Mouse (Mus musculus) limb, embryonic 12.5 days (tissue): ENCODE results near the gene Gm20388. TPM values are rescaled to one million over a fixed set of nuclear protein-coding genes. Genes with fewer than 3 reads are reported as not detected.

ENCODE experiments used
- ATAC-seq: fragments of 200-750 bp; cut with Nextera tagmentation; 2 replicates; pipeline ENCODE4 v1.8.0; 2017; ENCODE audit warnings: low read depth, moderate TSS enrichment; ENCODE audit not compliant: insufficient number of reproducible peaks, insufficient read depth, low FRiP score, low TSS enrichment
- H3K27ac ChIP-seq: fragments of 300-500 bp; sonication (generic); 2 replicates; pipeline ENCODE4 v1.5.1; 2016; ENCODE audit warnings: mild to moderate bottlenecking, moderate library complexity
- H3K27me3 ChIP-seq: fragments of 300-500 bp; sonication (generic); 2 replicates; pipeline ENCODE4 v1.6.1; 2016; ENCODE audit warnings: mild to moderate bottlenecking, moderate library complexity
- H3K36me3 ChIP-seq: fragments of 300-500 bp; sonication (generic); 2 replicates; pipeline ENCODE4 v1.6.1; 2016; ENCODE audit warnings: mild to moderate bottlenecking, moderate library complexity
- H3K4me1 ChIP-seq: fragments of 300-500 bp; sonication (generic); replicated peaks from 2 replicates; pipeline ENCODE4 v1.6.1; 2016
- H3K4me2 ChIP-seq: fragments of 300-500 bp; sonication (generic); 2 replicates; pipeline ENCODE4 v1.6.1; 2016; ENCODE audit warnings: mild to moderate bottlenecking, moderate library complexity
- H3K4me3 ChIP-seq: fragments of 300-500 bp; sonication (generic); replicated peaks from 2 replicates; pipeline ENCODE4 v1.5.1; 2016; ENCODE audit warnings: mild to moderate bottlenecking
- H3K9ac ChIP-seq: fragments of 300-500 bp; sonication (generic); replicated peaks from 2 replicates; pipeline ENCODE4 v1.6.1; 2016; ENCODE audit warnings: mild to moderate bottlenecking, moderate library complexity
- H3K9me3 ChIP-seq: fragments of 300-500 bp; sonication (generic); 2 replicates; pipeline ENCODE4 v1.6.1; 2016; ENCODE audit warnings: mild to moderate bottlenecking, moderate library complexity
- WGBS: fragments of 180-500 bp; shearing (Covaris S2); methylation state at CpG from one replicate; pipeline ENCODE4 v1.1.7; 2016; 5-methylcytosine and 5-hydroxymethylcytosine counted together
- polyA plus RNA-seq: library from polyadenylated mRNA; unstranded; fragments of >200 nt; fragmentation: Nextera tagmentation; extraction: Ambion mirVana; gene quantifications from 2 replicates; pipeline ENCODE4 v1.2.1, GENCODE M21; 2016

Gene Gm20388
- polyA plus RNA-seq, 1 experiment from 2014 or later = not detected

- H3K4me3 ChIP-seq = no peak overlapping the region
- H3K9ac ChIP-seq = no peak overlapping the region
- ATAC-seq = no peak
- peaks cover 40% of the 10 kb centered on the region for H3K36me3 ChIP-seq
- no peak overlapping the region for H3K27ac ChIP-seq
- H3K4me2 ChIP-seq = no peak overlapping the region
- no peaks in the 10 kb centered on the region for H3K9me3 ChIP-seq
- peaks cover 13% of the 10 kb centered on the region for H3K4me1 ChIP-seq
- 73% methylated on average over 3 of the region's 3 CpGs for WGBS
- H3K27me3 ChIP-seq = no peaks in the 10 kb centered on the region; the same call in 1 of the 2 replicates
Measured at GRCm38 (mm10) chr8:122778703-122779239, 2868.1 kb downstream of the Gm20388 start.

GRCm38 (mm10) chr8:122779255-122779654 is 2868.6 kb downstream of the Gm20388 start:
- H3K27ac ChIP-seq = no peak overlapping the region
- no peaks in the 10 kb centered on the region; the same call in 1 of the 2 replicates for H3K27me3 ChIP-seq
- WGBS = 79% methylated on average over 9 of the region's 9 CpGs
- H3K4me3 ChIP-seq = no peak overlapping the region
- peaks cover 13% of the 10 kb centered on the region for H3K4me1 ChIP-seq
- no peak overlapping the region for H3K4me2 ChIP-seq
- no peak overlapping the region for H3K9ac ChIP-seq
- no peaks in the 10 kb centered on the region for H3K9me3 ChIP-seq
- ATAC-seq = no peak
- H3K36me3 ChIP-seq = peaks cover 45% of the 10 kb centered on the region

- Histone ChIP-seq H3K27ac (no peak overlapping the region), H3K9me3 (no peaks in the 10 kb centered on the region), H3K4me2 (no peak overlapping the region), H3K36me3 (peaks cover 96% of the 10 kb centered on the region), H3K9ac (no peak overlapping the region), H3K4me3 (no peak overlapping the region), H3K27me3 (no peaks in the 10 kb centered on the region), H3K4me1 (no peaks in the 10 kb centered on the region)
- WGBS = 84% methylated on average over 1 of the region's 1 CpGs
- no peak for ATAC-seq
Measured at GRCm38 (mm10) chr8:122784756-122785155, 2874.1 kb downstream of the Gm20388 start.

GRCm38 (mm10) chr8:122789796-122790195 is 2879.2 kb downstream of the Gm20388 start:
- no peak for ATAC-seq
- Histone ChIP-seq H3K4me2 (no peak overlapping the region), H3K9ac (no peak overlapping the region), H3K27ac (no peak overlapping the region), H3K9me3 (no peaks in the 10 kb centered on the region), H3K4me3 (no peak overlapping the region), H3K4me1 (no peaks in the 10 kb centered on the region), H3K36me3 (peaks cover 73% of the 10 kb centered on the region), H3K27me3 (no peaks in the 10 kb centered on the region; the same call in 1 of the 2 replicates)
- WGBS = 92% methylated on average over 5 of the region's 5 CpGs

GRCm38 (mm10) chr8:122793375-122794174 is 2882.9 kb downstream of the Gm20388 start:
- H3K4me3 ChIP-seq = no peak overlapping the region
- no peaks in the 10 kb centered on the region for H3K9me3 ChIP-seq
- ATAC-seq = no peak
- 84% methylated on average over 18 of the region's 18 CpGs for WGBS
- H3K36me3 ChIP-seq = peaks cover 47% of the 10 kb centered on the region
- H3K4me1 ChIP-seq = no peaks in the 10 kb centered on the region
- no peak overlapping the region for H3K27ac ChIP-seq
- no peak overlapping the region for H3K4me2 ChIP-seq
- no peak overlapping the region for H3K9ac ChIP-seq
- H3K27me3 ChIP-seq = no peaks in the 10 kb centered on the region; the same call in 1 of the 2 replicates

GRCm38 (mm10) chr8:122794175-122794454 is 2883.5 kb downstream of the Gm20388 start:
- peaks cover 42% of the 10 kb centered on the region; the same call in 1 of the 2 replicates for H3K36me3 ChIP-seq

GRCm38 (mm10) chr8:122803906-122804761 is 2893.5 kb downstream of the Gm20388 start:
- H3K4me1 ChIP-seq = peaks cover 52% of the 10 kb centered on the region
- ATAC-seq = no peak

More at GRCm38 (mm10) chr8:122794175-122794454, 2883.5 kb downstream of the Gm20388 start:
- H3K27me3 ChIP-seq = no peaks in the 10 kb centered on the region; the same call in 1 of the 2 replicates
- ATAC-seq = no peak
- H3K4me1 ChIP-seq = no peaks in the 10 kb centered on the region
- no peak overlapping the region for H3K4me2 ChIP-seq
- no peaks in the 10 kb centered on the region for H3K9me3 ChIP-seq
- no peak overlapping the region for H3K27ac ChIP-seq
- no peak overlapping the region for H3K4me3 ChIP-seq
- H3K9ac ChIP-seq = no peak overlapping the region
- 81% methylated on average over 5 of the region's 5 CpGs for WGBS

GRCm38 (mm10) chr8:122805349-122805748 is 2894.7 kb downstream of the Gm20388 start:
- no peaks in the 10 kb centered on the region for H3K9me3 ChIP-seq
- no peak for ATAC-seq
- 49% methylated on average over 3 of the region's 3 CpGs for WGBS
- H3K4me1 ChIP-seq = peaks cover 52% of the 10 kb centered on the region
- no peak overlapping the region for H3K4me2 ChIP-seq
- H3K27ac ChIP-seq = peak overlapping the region; percentile 45; the same call in 1 of the 2 replicates
- H3K27me3 ChIP-seq = no peaks in the 10 kb centered on the region
- H3K36me3 ChIP-seq = peaks cover 18% of the 10 kb centered on the region
- no peak overlapping the region for H3K9ac ChIP-seq
- no peak overlapping the region for H3K4me3 ChIP-seq

More at GRCm38 (mm10) chr8:122803906-122804761, 2893.5 kb downstream of the Gm20388 start:
- Histone ChIP-seq H3K4me3 (no peak overlapping the region), H3K27ac (peak overlapping the region; percentile 47; the same call in 1 of the 2 replicates), H3K36me3 (peaks cover 18% of the 10 kb centered on the region), H3K9ac (peak overlapping the region; percentile 50), H3K27me3 (no peaks in the 10 kb centered on the region), H3K4me2 (0 out of 2 replicates have a peak overlapping the region, but pooled peaks have one; percentile 15), H3K9me3 (no peaks in the 10 kb centered on the region)
- 23% methylated on average over 15 of the region's 15 CpGs for WGBS

- Histone ChIP-seq H3K27me3 (no peaks in the 10 kb centered on the region), H3K4me2 (no peak overlapping the region), H3K4me3 (no peak overlapping the region), H3K9ac (no peak overlapping the region; the same call in 1 of the 2 replicates), H3K36me3 (peaks cover 29% of the 10 kb centered on the region), H3K9me3 (no peaks in the 10 kb centered on the region), H3K27ac (peak overlapping the region; percentile 47; the same call in 1 of the 2 replicates), H3K4me1 (peaks cover 52% of the 10 kb centered on the region)
- WGBS = 71% methylated on average over 7 of the region's 7 CpGs
- no peak for ATAC-seq
Measured at GRCm38 (mm10) chr8:122806956-122807538, 2896.4 kb downstream of the Gm20388 start.

GRCm38 (mm10) chr8:122807907-122808306 is 2897.3 kb downstream of the Gm20388 start:
- Histone ChIP-seq H3K27me3 (no peaks in the 10 kb centered on the region), H3K9me3 (no peaks in the 10 kb centered on the region), H3K4me3 (no peak overlapping the region), H3K4me2 (no peak overlapping the region), H3K4me1 (peaks cover 52% of the 10 kb centered on the region), H3K9ac (no peak overlapping the region), H3K27ac (peak overlapping the region; percentile 47; the same call in 1 of the 2 replicates), H3K36me3 (peaks cover 24% of the 10 kb centered on the region)
- ATAC-seq = no peak
- 88% methylated on average over 4 of the region's 4 CpGs for WGBS
